Mouse (Mus musculus) G1E (cell line): ENCODE results near the gene Ankrd55.

ENCODE experiments used
- CTCF ChIP-seq: IDR thresholded peaks from 2 replicates; pipeline ENCODE4 v1.5.1; 2012; ENCODE audit warnings: low read depth, low read length, inconsistent platforms, mixed read lengths
- GATA1 ChIP-seq: IDR thresholded peaks from 2 replicates; pipeline ENCODE4 v1.6.1; 2012; ENCODE audit warnings: borderline replicate concordance, low read length, inconsistent platforms, mixed read lengths
- POLR2AphosphoS5 ChIP-seq: IDR thresholded peaks from 2 replicates; pipeline ENCODE4 v1.6.1; 2012; ENCODE audit warnings: low read depth, low read length, inconsistent platforms; ENCODE audit not compliant: insufficient replicate concordance
- TAL1 ChIP-seq: conservative IDR thresholded peaks from 2 replicates; pipeline ENCODE4 v1.6.1; 2012; ENCODE audit warnings: low read depth, low read length, inconsistent platforms, mixed read lengths

GRCm38 (mm10) chr13:112365303-112365702, 77.1 kb downstream of the Ankrd55 start:
- TF ChIP-seq POLR2AphosphoS5: no peak
- TF ChIP-seq CTCF: no peak
- no peak for TF ChIP-seq GATA1
- no peak for TF ChIP-seq TAL1
